Mouse (Mus musculus) small intestine, adult 10 weeks (tissue): ENCODE measurements around the gene Gm21746. TPM values are rescaled to one million over a fixed set of nuclear protein-coding genes. Genes with fewer than 3 reads are reported as not detected.

Experiments
- polyA plus RNA-seq: library from polyadenylated mRNA; stranded (reverse); fragments of 350-450 nt; fragmentation: Illumina TruSeq; extraction: RNeasy Lipid Tissue Mini Kit (QIAGEN cat#74804); gene quantifications from one replicate; pipeline ENCODE4 v1.2.3, GENCODE M21; 2014; ENCODE audit warnings: low replicate concordance

Gm21746 gene
- not detected for polyA plus RNA-seq

DNA sequence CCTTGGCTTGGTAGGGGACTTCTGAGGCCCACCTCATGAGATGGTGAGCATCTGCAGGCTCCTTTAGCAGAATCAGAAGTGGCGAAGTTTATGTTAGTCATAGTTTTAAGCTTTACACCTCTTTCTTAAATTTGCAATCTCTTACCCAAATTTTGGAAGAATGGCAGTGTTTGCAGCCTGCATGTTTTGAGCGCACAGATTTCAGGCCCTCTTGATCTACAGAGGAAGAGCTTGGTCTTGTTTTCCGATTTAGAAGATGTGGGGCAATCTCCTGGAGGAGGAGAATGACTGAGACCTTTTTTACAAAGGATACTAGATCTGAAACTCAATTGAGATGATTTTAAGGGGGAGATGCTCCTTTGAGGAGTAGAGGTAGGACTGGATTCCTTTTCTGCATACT lies at the start of gene Gm21746:
Gene Gm21746 (minus strand): TSS at position 101 of the 400 bp plus-strand sequence.

DNA sequence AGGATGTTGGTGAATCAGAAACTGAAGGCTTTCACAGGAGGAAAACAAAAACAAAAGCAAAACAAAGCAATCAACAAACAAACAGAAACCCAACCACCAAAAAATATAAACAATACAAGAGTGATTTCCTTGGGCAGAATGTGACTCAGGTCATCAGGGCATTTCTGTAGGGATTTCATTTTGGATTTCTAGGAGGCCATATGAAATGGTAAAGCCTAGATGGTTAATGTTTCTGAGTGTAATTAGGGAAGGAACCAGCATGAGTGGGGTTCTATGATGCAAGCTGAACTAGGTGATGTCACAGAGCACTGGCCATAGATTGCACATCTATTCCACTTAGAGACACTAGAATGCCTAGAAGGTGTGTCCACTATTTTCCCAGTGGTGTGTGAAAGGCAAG lies 29.0 kb upstream of the Gm21746 start, which contains the start of gene Gm20873:
Gene Gm20873 (plus strand): TSS at position 301 of the 400 bp plus-strand sequence.

Other genes starting within 250 kb of the Gm21746 start
- gene Gm20873, start 29.1 kb upstream of the Gm21746 start, polyA plus RNA-seq: not detected